Mouse (Mus musculus) retina, postnatal 7 days (tissue): ENCODE results near the gene Pde4c.

Source experiments
- DNase-seq: peaks from one replicate; pipeline ENCODE4 v3.0.0-alpha.2; 2012; ENCODE audit warnings: low read depth, low spot score

Pde4c gene

DNA sequence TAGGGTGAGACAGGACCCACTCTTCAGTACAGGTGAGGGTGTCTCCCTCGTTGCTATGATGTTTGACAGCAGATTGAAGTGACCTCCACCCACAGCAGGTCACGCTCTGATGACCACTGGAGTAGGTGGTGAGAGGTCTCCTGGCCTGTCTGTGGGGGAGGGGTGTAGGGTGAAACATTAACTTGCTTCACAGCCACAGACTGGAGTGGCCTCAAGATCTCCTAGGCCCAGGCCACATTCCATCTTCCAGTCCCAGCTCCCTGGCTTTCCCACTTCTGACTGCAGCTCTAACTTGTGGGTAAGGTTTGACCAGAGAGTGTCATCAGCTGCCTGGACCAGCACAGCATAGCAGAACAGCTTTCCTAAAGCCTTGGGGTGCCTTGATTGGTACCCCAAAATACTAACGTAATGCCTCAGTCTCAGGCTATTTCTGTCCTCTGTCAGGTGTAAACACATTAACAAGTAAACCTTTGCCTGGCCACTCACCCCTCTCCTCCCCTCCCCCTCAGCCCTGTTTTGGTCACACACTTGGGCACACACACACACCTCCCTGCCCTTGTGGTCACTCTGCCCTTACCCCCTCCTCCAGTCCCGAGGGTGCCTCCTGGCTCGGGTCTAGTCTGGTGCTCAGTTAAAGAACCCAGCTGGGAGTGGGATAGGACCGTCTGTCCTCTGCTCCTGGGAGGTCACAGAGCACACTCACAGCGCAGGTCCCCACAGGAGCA, at the start of gene Pde4c:
TSS of gene Pde4c (plus strand) at position 235 of the 725 bp plus-strand sequence.
- DNase-seq = no peak

DNA sequence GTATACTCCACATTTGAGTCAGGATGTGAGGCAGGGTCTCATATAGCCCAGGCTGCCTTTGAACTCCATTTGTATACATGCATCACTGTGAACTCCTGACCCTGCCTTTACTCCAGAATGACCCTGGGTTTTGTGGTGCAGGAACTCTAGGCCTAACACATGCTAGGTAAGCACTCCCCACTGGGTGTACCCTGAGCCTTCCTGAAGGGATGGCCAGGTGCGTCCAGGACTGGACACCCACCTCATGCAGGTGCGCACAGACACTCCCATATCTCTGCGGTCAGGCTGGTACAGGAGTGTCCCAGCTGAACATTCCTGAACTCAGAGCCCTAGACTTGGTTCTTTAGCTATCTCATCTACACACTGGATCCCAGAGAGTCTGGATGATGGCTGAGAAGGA, 49.4 kb upstream of the Pde4c start:
- DNase-seq = no peak

DNA sequence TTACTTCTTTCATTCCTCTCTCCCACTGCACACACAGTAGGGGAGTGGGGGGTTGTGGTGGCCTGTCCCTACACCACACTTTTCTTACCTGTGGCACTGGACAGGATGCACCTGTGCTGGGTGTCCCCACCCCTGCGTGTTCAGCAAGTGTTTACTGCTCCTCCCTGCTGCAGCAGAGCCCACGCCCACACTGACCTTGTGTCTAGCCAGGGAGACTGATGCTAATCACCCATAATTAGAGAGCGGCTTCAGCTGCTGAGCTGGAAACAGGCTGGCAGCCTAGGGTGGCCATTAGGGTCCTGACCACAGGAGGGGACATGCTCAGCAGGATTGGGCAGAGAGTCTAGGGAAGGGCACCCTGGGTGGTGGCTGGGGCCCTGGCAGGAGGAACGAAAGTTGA, 48.8 kb upstream of the Pde4c start:
- no peak for DNase-seq

DNA sequence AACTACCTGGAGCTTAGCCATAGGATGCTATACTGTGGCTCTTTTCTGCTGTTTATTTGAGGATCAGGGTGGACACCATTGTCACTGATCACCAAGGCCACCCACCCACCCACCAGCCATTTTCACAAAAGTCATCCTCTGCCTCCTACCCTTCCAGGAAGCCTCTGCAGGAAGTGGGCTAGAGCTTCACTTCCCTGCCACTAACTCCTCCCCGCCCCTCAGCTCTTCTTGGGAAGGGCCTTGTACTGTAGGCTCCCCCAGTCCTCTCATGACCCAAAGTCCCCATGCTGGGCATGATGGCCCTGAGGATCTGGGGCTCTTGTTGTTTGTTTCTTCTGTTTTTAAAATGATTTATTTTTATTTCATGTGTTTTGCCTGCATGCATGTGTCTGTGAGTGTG, 48.2 kb upstream of the Pde4c start:
- DNase-seq = no peak

GRCm38 (mm10) chr8:70677451-70678080, 46.0 kb upstream of the Pde4c start:
- no peak for DNase-seq

GRCm38 (mm10) chr8:70678679-70679078, 44.8 kb upstream of the Pde4c start:
- DNase-seq = no peak

- no peak for DNase-seq
Measured at GRCm38 (mm10) chr8:70679404-70679803, 44.1 kb upstream of the Pde4c start.

DNA sequence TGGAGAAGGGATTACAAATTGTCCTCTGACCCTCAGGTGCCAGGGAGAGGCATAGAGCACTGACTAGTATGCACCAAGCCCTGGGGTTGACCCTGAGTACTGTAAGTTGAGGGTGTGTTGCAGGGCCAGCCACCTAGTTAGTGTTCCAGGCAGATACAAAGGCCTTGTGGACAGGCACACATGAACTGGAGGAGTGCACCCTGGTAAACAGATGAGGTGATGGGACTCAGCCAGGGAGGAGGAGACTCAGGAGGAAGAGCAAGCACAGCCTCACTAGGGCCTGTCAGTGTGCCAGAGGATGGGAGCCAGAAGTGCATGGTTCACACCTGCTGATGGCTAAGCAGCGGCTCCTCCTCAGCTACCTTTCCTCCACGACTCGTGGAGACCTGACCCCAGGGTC, 43.5 kb upstream of the Pde4c start:
- DNase-seq = no peak

DNA sequence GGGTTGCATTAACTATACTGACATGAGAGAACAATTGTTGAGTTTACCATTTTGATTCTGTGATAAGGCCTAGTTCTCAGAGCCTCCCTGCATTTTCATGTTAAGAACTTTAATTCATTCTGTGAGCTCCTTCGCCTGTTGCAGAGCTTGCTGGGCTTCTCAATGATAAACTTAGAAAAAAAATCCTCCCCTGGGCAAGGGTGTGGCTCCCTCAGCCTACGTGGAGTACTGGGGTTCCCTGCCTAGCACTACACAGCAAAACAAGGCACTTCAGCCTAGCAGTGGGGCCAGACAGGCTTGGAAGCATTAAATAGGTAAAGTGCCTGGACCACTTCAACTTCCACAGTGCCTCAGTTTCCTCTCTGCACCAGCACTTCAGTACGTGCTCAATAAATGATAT, 42.1 kb upstream of the Pde4c start:
- DNase-seq = no peak

DNA sequence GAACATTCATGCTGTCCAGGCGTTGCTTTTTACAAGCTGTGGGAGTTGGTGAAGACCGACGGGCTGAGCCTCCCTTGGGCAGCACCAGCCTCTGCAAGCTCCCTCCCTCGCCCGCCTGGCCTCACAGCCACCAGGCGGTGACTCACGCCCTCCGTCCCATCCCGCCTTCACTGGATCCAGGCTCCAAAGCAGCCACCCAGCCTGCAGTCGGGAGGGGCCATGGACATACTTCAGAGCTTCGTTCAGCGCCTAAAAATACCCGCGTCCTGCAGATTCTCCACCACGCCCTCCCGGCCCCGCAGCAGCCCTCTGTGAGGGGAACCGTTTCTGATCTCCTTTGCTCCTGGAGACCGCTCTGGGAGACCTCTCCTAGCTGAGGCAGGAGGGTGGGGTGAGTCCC, 41.3 kb upstream of the Pde4c start:
- DNase-seq = no peak

- DNase-seq = no peak
Measured at GRCm38 (mm10) chr8:70682692-70683091, 40.8 kb upstream of the Pde4c start.

DNA sequence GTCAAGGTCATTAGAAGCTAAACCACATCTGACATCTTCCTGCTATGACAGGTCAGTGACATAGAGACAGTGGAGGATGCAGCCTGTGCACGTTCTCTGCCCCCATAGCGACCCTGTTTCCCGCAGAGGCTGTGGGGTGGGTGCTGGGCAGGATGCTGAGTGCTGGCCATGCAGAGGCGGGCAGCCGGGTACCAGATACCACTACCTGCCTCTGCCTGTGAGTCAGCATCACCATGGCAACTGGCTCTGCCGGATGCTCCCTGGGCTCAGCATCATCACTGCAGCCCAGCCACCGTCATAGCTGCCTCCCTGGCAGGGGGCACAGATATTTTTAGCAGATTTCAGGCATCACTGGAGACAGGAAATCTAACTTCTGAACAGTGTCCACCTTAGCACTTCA, 39.2 kb upstream of the Pde4c start:
- no peak for DNase-seq

DNA sequence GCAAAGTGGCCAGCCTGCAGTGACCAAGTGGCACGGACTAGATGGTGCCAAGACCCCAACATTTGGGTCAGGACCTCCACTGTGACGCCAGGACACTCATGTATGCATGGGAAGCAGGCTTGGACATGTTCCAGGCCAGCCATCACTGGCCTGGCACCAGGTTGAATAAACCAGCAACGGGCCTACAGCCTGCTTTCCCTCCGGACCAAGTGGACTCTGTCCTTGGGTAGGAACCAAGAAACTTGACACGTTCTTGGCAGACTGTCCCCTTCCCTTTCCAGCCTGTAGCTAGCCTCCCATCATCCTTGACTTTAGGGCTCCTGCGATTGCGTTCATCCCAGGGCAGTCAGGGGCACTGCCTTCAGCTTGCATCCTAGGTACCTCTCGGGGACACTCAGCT, 35.9 kb upstream of the Pde4c start:
- DNase-seq = no peak

GRCm38 (mm10) chr8:70688136-70688535, 35.4 kb upstream of the Pde4c start:
- DNase-seq = no peak

- DNase-seq = no peak
Measured at GRCm38 (mm10) chr8:70689892-70690390, 33.6 kb upstream of the Pde4c start.

- no peak for DNase-seq
Measured at GRCm38 (mm10) chr8:70691230-70691629, 32.3 kb upstream of the Pde4c start.

GRCm38 (mm10) chr8:70691727-70692231, 31.7 kb upstream of the Pde4c start:
- no peak for DNase-seq

- DNase-seq = no peak
Measured at GRCm38 (mm10) chr8:70693636-70694035, 29.9 kb upstream of the Pde4c start.

- no peak for DNase-seq
Measured at GRCm38 (mm10) chr8:70695318-70696018, 28.1 kb upstream of the Pde4c start.

DNA sequence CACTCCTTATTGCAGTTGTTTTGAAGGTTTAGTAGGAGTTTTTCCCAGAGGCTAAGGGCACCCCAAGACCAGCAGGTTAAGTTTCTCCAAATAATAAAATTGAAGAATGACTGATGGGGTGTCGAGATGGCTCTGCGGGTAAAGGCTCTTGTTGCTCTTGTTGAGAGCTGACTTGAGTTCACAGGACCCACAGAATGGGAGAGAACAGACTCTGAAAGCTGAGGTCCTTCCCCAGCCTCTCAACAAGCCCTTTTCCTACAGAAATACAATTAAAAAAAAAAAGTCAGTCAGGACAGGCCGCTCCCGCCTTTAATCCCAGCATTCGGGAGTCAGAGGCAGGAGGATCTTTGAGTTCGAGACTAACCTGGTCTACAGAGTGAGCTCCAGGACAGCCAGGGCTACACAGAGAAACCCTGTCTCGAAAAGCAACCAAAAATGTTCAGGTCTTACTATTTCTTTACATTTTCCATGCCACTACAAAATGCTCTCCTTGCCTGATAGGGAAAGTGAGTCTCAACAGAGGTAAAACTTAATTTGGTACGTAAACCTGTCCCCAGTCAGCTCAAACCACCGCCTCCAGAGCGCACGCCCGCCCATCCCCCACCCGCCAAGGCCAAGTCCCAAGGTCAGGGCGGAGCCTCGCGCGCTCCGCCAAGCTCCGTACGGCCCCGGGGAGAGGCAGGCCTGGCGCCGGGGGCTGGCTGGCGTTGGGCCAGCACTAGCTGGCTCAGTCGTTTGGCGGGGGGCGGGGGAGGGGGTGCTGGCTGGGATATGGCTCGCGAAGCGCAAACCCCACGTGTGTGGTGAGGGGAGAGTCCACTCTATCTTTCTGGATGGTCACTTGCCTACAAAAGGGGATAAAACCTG, 27.3 kb upstream of the Pde4c start:
- peak; percentile 76 for DNase-seq

DNA sequence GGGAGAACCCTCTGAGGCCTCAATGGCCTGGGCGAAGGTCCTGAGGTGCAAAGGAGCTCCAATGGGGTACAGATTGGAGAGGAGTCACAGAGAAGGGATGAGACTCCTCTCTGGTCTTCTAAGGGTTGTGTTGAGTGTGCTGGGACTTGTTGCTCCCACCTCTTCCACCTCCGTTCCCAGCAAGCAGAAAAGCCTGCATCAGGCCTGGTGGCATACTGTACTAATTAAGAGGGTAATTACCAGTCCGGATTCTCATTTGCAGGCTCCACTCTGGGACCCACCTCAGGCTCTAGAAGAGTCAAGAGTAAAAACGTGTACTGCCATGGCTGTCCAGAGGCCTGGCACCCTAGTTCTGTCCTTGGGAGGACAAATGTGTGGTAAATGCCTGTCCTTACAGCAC, 26.6 kb upstream of the Pde4c start:
- no peak for DNase-seq
